ENCODE assay signal across 8 mouse cellular contexts in the genomic region with DNA sequence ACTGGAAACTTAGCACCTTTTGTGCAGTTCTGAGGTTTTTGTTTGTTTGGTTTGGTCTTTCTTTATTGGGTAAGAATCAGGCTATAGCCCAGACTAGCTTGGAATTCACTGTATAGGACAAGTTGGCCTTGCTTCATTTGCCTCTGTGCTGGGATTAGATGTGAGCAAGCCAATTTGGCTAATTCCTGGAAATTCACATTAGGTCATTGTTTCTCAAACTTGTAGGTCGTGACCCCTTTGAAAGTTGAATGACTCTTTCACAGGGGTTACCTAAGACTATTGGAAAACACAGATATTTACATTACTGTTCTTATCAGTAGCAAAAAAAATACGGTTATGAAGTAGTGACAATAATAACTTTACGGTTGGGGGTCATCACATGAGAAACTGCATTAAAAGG. TPM values are rescaled to one million over a fixed set of nuclear protein-coding genes. Genes with fewer than 3 reads are reported as not detected.
DNase-seq lines count a peak whose midpoint lies in the region; ATAC-seq and TF ChIP-seq lines count a peak whose summit lies in the region.

No protein-coding gene starts in this region.

- WGBS in heart, embryonic 10.5 days, result 76% methylated on average over 3 of the region's 3 CpGs
- 87% methylated on average over 3 of the region's 3 CpGs for WGBS in hindbrain, embryonic 10.5 days
- 51% methylated on average over 3 of the region's 3 CpGs for WGBS in liver, embryonic 15.5 days (ENCODE audit: insufficient replicate concordance)

- no peak for TF ChIP-seq EP300 in CH12.LX (IDR thresholded peaks at IDR 0.05; ENCODE audit: low read length)

- TF ChIP-seq CTCF in CH12.LX (conservative IDR thresholded peaks at IDR 0.05 in 1 of 2, IDR thresholded peaks at IDR 0.05 in 1 of 2; ENCODE audit: low read depth in 2 of 2, low read length in 2 of 2), result no peak

- no peak for DNase-seq in heart, embryonic 10.5 days (ENCODE audit: low spot score)
- no peak for DNase-seq in heart, adult 11 months
- DNase-seq in CH12.LX (ENCODE audit: extremely low read depth), result no peak
- no peak for DNase-seq in hindbrain, embryonic 10.5 days (ENCODE audit: low spot score)
- no peak for DNase-seq in urinary bladder, postnatal 25 days (ENCODE audit: low spot score)
- DNase-seq in adrenal gland, adult 8-10 months, result no peak

- H3K79me2 ChIP-seq in CH12.LX (replicated peaks; ENCODE audit: control insufficient read depth, extremely low read depth, insufficient read depth, poor library complexity, severe bottlenecking), result peaks cover 12% of the 10 kb centered on the region

- no peaks in the 10 kb centered on the region for H3K27me3 ChIP-seq in heart, embryonic 10.5 days (ENCODE audit: insufficient read depth, poor library complexity, severe bottlenecking)
- no peaks in the 10 kb centered on the region for H3K27me3 ChIP-seq in CH12.LX (replicated peaks)
- H3K27me3 ChIP-seq in hindbrain, embryonic 10.5 days (ENCODE audit: insufficient read depth, poor library complexity, severe bottlenecking), result no peaks in the 10 kb centered on the region
- no peaks in the 10 kb centered on the region for H3K27me3 ChIP-seq in liver, embryonic 15.5 days

- in situ Hi-C loops in CH12.LX (cut with MboI; ENCODE audit: low pct_ligation_motif_present, low pct_unique_long_range_greater_than_20kb, low sequenced_read_pairs), result no loop called here

- H3K36me3 ChIP-seq in heart, embryonic 10.5 days, result peaks cover 30% of the 10 kb centered on the region
- H3K36me3 ChIP-seq in CH12.LX (replicated peaks in 1 of 2; ENCODE audit: control insufficient read depth in 1 of 2, insufficient read depth in 1 of 2, low read length in 1 of 2), result peaks cover 16 to 30% of the 10 kb centered on the region in 2 experiments
- peaks cover 35% of the 10 kb centered on the region for H3K36me3 ChIP-seq in hindbrain, embryonic 10.5 days
- peaks cover 26% of the 10 kb centered on the region for H3K36me3 ChIP-seq in liver, embryonic 15.5 days (replicated peaks)

- H3K4me1 ChIP-seq in heart, embryonic 10.5 days, result no peaks in the 10 kb centered on the region
- peaks cover 0 to 13% of the 10 kb centered on the region in 2 experiments; a peak in 2 of 4 replicates for H3K4me1 ChIP-seq in CH12.LX (ENCODE audit: control insufficient read depth in 1 of 2, insufficient read depth in 2 of 2)
- H3K4me1 ChIP-seq in hindbrain, embryonic 10.5 days (replicated peaks), result peaks cover 11% of the 10 kb centered on the region; the same call in 1 of the 2 replicates
- peaks cover 17% of the 10 kb centered on the region for H3K4me1 ChIP-seq in liver, embryonic 15.5 days (replicated peaks)

- H3K4me2 ChIP-seq in CH12.LX (ENCODE audit: insufficient read depth, low read depth, poor library complexity, severe bottlenecking), result peak overlapping the region; percentile 100
- peak overlapping the region; percentile 79 for H3K4me2 ChIP-seq in liver, embryonic 15.5 days

- peak overlapping the region; percentile 96; the same call in 1 of the 2 replicates for H3K27ac ChIP-seq in heart, embryonic 10.5 days
- no peak overlapping the region for H3K27ac ChIP-seq in CH12.LX (ENCODE audit: insufficient read depth, low read depth)
- peak overlapping the region; percentile 99 for H3K27ac ChIP-seq in hindbrain, embryonic 10.5 days
- no peak overlapping the region for H3K27ac ChIP-seq in liver, embryonic 15.5 days (replicated peaks)

- H3K9me3 ChIP-seq in heart, embryonic 10.5 days, result no peaks in the 10 kb centered on the region
- H3K9me3 ChIP-seq in CH12.LX (replicated peaks; ENCODE audit: low read length), result no peaks in the 10 kb centered on the region
- H3K9me3 ChIP-seq in hindbrain, embryonic 10.5 days, result no peaks in the 10 kb centered on the region
- no peaks in the 10 kb centered on the region for H3K9me3 ChIP-seq in liver, embryonic 15.5 days (replicated peaks)

- dilution Hi-C loops in CH12.LX (cut with MboI; ENCODE audit: extremely low pct_ligation_motif_present, extremely low pct_unique_long_range_greater_than_20kb, low sequenced_read_pairs), result no loop called here

- H3K4me3 ChIP-seq in heart, embryonic 10.5 days, result peak overlapping the region; percentile 83
- peak overlapping the region; percentile 88 to 90 (median 89) for H3K4me3 ChIP-seq in CH12.LX (replicated peaks in 1 of 3; ENCODE audit: low read depth in 2 of 3, low read length in 2 of 3, poor library complexity in 1 of 3)
- H3K4me3 ChIP-seq in hindbrain, embryonic 10.5 days, result peak overlapping the region; percentile 89
- H3K4me3 ChIP-seq in liver, embryonic 15.5 days (replicated peaks), result peak overlapping the region; percentile 83

- peak overlapping the region; percentile 94 for H3K9ac ChIP-seq in CH12.LX (ENCODE audit: insufficient read depth, low read depth)
- H3K9ac ChIP-seq in liver, embryonic 15.5 days, result no peak overlapping the region

- ATAC-seq in liver, embryonic 15.5 days (ENCODE audit: insufficient read depth), result no peak
- no peak for ATAC-seq in frontal cortex, adult (ENCODE audit: low TSS enrichment)

- no peak for TF ChIP-seq POLR2A in CH12.LX (IDR thresholded peaks at IDR 0.05; ENCODE audit: low read depth, low read length)

- no peak for TF ChIP-seq RAD21 in CH12.LX (IDR thresholded peaks at IDR 0.05; ENCODE audit: low read depth, low read length)

TF ChIP-seq in CH12.LX, 34 proteins besides CTCF, POLR2A, EP300 and RAD21:
- TF ChIP-seq KAT2A (IDR thresholded peaks at IDR 0.05; ENCODE audit: insufficient replicate concordance, low read length) (no peak), HCFC1 (IDR thresholded peaks at IDR 0.05; ENCODE audit: low read depth, low read length) (no peak), MAX (IDR thresholded peaks at IDR 0.05; ENCODE audit: low read length) (no peak), RCOR1 (conservative IDR thresholded peaks at IDR 0.05; ENCODE audit: low read depth, low read length) (no peak), ZNF384 (IDR thresholded peaks at IDR 0.05; ENCODE audit: low read depth, low read length) (no peak), ZC3H11A (IDR thresholded peaks at IDR 0.05; ENCODE audit: low read depth, low read length) (no peak), TBP (conservative IDR thresholded peaks at IDR 0.05; ENCODE audit: low read depth, low read length) (no peak), ZMIZ1 (IDR thresholded peaks at IDR 0.05; ENCODE audit: low read depth, low read length) (no peak), UBTF (IDR thresholded peaks at IDR 0.05; ENCODE audit: low read depth, low read length) (no peak)

RNA-seq across cellular contexts. Expression of a gene that starts 1.2 kb away (rescaled TPM):
- 10.3 and 18.8 TPM in 2 replicates for polyA plus RNA-seq in heart, embryonic 10.5 days (2016; fragmentation: Nextera tagmentation; extraction: Ambion mirVana)
- 5.2 and 5.8 TPM in 2 replicates for total RNA-seq in CH12.LX (2012; rRNA removed)
- total RNA-seq in CH12.LX (2014; rRNA removed), result 5.5 and 7.0 TPM in 2 replicates
- 4.1 and 4.4 TPM in 2 replicates for polyA plus RNA-seq in CH12.LX (2012; ENCODE audit: insufficient read length, low read depth)
- 38.9 and 42.4 TPM in 2 replicates for polyA plus RNA-seq in hindbrain, embryonic 10.5 days (2016; fragmentation: Nextera tagmentation; extraction: Ambion mirVana)
- 4.2 and 5.1 TPM in 2 replicates for polyA plus RNA-seq in liver, embryonic 15.5 days (2015; fragmentation: Nextera tagmentation; extraction: Ambion mirVana)
- total RNA-seq in adrenal gland, adult 8-10 months (2022), result 10 to 100 TPM; 12.9 to 18.5 (median 16.1) TPM

RNA-seq across cellular contexts. Expression of a gene that starts 6.5 kb away (rescaled TPM):
- 366 and 394 TPM in 2 replicates for polyA plus RNA-seq in heart, embryonic 10.5 days (2016; fragmentation: Nextera tagmentation; extraction: Ambion mirVana)
- 78.4 and 80.6 TPM in 2 replicates for total RNA-seq in CH12.LX (2012; rRNA removed)
- 86.4 and 88.4 TPM in 2 replicates for total RNA-seq in CH12.LX (2014; rRNA removed)
- polyA plus RNA-seq in CH12.LX (2012; ENCODE audit: insufficient read length, low read depth), result 205 and 210 TPM in 2 replicates
- 354 and 372 TPM in 2 replicates for polyA plus RNA-seq in hindbrain, embryonic 10.5 days (2016; fragmentation: Nextera tagmentation; extraction: Ambion mirVana)
- 159 and 170 TPM in 2 replicates for polyA plus RNA-seq in liver, embryonic 15.5 days (2015; fragmentation: Nextera tagmentation; extraction: Ambion mirVana)
- total RNA-seq in adrenal gland, adult 8-10 months (2022), result 100 to 1,000 TPM; 123 to 142 (median 139) TPM

RNA-seq across cellular contexts. Expression of a gene that starts 17.4 kb away (rescaled TPM):
- polyA plus RNA-seq in heart, embryonic 10.5 days (2016; fragmentation: Nextera tagmentation; extraction: Ambion mirVana), result 13.4 and 15.0 TPM in 2 replicates
- total RNA-seq in CH12.LX (2012; rRNA removed) (16.7 and 17.4 TPM in 2 replicates), CH12.LX (2014; rRNA removed) (20.4 and 21.5 TPM in 2 replicates)
- 26.3 and 27.5 TPM in 2 replicates for polyA plus RNA-seq in CH12.LX (2012; ENCODE audit: insufficient read length, low read depth)
- polyA plus RNA-seq in hindbrain, embryonic 10.5 days (2016; fragmentation: Nextera tagmentation; extraction: Ambion mirVana), result 26.2 and 29.7 TPM in 2 replicates
- 5.3 and 6.0 TPM in 2 replicates for polyA plus RNA-seq in liver, embryonic 15.5 days (2015; fragmentation: Nextera tagmentation; extraction: Ambion mirVana)
- 10 to 100 TPM; 19.5 to 34.6 (median 27.6) TPM for total RNA-seq in adrenal gland, adult 8-10 months (2022)

RNA-seq across cellular contexts. Expression of a gene that starts 17.8 kb away (rescaled TPM):
- 189 and 225 TPM in 2 replicates for polyA plus RNA-seq in heart, embryonic 10.5 days (2016; fragmentation: Nextera tagmentation; extraction: Ambion mirVana)
- 146 and 193 TPM in 2 replicates for total RNA-seq in CH12.LX (2012; rRNA removed)
- total RNA-seq in CH12.LX (2014; rRNA removed), result 206 and 209 TPM in 2 replicates
- polyA plus RNA-seq in CH12.LX (2012; ENCODE audit: insufficient read length, low read depth), result 267 and 277 TPM in 2 replicates
- 324 and 361 TPM in 2 replicates for polyA plus RNA-seq in hindbrain, embryonic 10.5 days (2016; fragmentation: Nextera tagmentation; extraction: Ambion mirVana)
- 174 and 176 TPM in 2 replicates for polyA plus RNA-seq in liver, embryonic 15.5 days (2015; fragmentation: Nextera tagmentation; extraction: Ambion mirVana)
- 10 to 100 TPM; 26.2 to 40.7 (median 32.4) TPM for total RNA-seq in adrenal gland, adult 8-10 months (2022)

RNA-seq across cellular contexts. Expression of a gene that starts 32.9 kb away (rescaled TPM):
- 89.3 and 113 TPM in 2 replicates for polyA plus RNA-seq in heart, embryonic 10.5 days (2016; fragmentation: Nextera tagmentation; extraction: Ambion mirVana)
- total RNA-seq in CH12.LX (2012; rRNA removed), result 60.9 and 62.1 TPM in 2 replicates
- 59.8 and 60.2 TPM in 2 replicates for total RNA-seq in CH12.LX (2014; rRNA removed)
- 56.8 and 61.5 TPM in 2 replicates for polyA plus RNA-seq in CH12.LX (2012; ENCODE audit: insufficient read length, low read depth)
- polyA plus RNA-seq in hindbrain, embryonic 10.5 days (2016; fragmentation: Nextera tagmentation; extraction: Ambion mirVana), result 128 and 136 TPM in 2 replicates
- 36.8 and 37.9 TPM in 2 replicates for polyA plus RNA-seq in liver, embryonic 15.5 days (2015; fragmentation: Nextera tagmentation; extraction: Ambion mirVana)
- total RNA-seq in adrenal gland, adult 8-10 months (2022), result 10 to 100 TPM; 42.4 to 62.7 (median 51.4) TPM

Comparison
In these comparisons a context has a peak if more than half of its experiments do, and no peak if none do; other contexts are left out.
1. H3K27ac ChIP-seq: peak in heart, embryonic 10.5 days (single experiment) and hindbrain, embryonic 10.5 days (single experiment); none in CH12.LX (single experiment) and liver, embryonic 15.5 days (single experiment).
2. Peak in every context shown above with its lines, with median percentiles within 50 percentile points of each other: H3K4me3 ChIP-seq.